8 mouse cellular contexts compared by ENCODE assay signal in the genomic region with DNA sequence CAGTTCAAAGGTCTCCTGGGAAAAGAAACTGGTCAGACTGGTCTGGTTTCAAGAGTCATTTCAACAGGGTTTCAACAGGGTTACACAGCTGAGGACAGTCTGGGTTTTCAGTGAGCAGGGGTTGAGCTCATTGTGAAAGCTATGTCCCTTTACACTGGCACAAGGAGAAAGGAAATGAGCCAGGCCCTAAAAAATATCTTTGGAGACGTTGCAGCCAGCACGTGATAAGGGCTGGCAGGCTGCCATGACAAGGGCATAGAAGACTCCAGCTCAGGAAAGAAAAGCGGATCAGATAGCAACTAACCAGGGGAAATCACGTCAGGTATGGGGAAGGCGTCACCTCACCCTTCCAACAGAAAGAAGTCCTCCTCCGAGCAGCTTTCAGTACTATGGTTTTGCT. TPM values are rescaled to one million over a fixed set of nuclear protein-coding genes. Genes with fewer than 3 reads are reported as not detected.
DNase-seq lines count a peak whose midpoint lies in the region; ATAC-seq and TF ChIP-seq lines count a peak whose summit lies in the region.

No protein-coding gene starts in this region.

- H3K36me3 ChIP-seq in intestine, postnatal 0 days (ENCODE audit: control insufficient read depth, insufficient read depth): peaks cover 10% of the 10 kb centered on the region; the same call in 1 of the 2 replicates
- H3K36me3 ChIP-seq in lung, embryonic 16.5 days (ENCODE audit: control insufficient read depth, insufficient read depth, low read length): no peaks in the 10 kb centered on the region

- TF ChIP-seq CTCF in gastrocnemius, adult 2 months (IDR thresholded peaks at IDR 0.05): no peak
- no peak for TF ChIP-seq CTCF in intestine, postnatal 0 days (IDR thresholded peaks at IDR 0.05; ENCODE audit: low read depth)

- H3K27me3 ChIP-seq in intestine, postnatal 0 days (replicated peaks; ENCODE audit: control insufficient read depth, insufficient read depth, low read length): no peaks in the 10 kb centered on the region
- no peaks in the 10 kb centered on the region for H3K27me3 ChIP-seq in lung, embryonic 16.5 days (ENCODE audit: control insufficient read depth, insufficient read depth, low read depth, low read length)

- no peaks in the 10 kb centered on the region for H3K9me3 ChIP-seq in intestine, postnatal 0 days (ENCODE audit: control insufficient read depth)
- no peaks in the 10 kb centered on the region for H3K9me3 ChIP-seq in lung, embryonic 16.5 days (ENCODE audit: control insufficient read depth, low read length)

- H3K4me1 ChIP-seq in intestine, postnatal 0 days (replicated peaks; ENCODE audit: control insufficient read depth, insufficient read depth, low read length): peaks cover 7% of the 10 kb centered on the region
- peaks cover 19% of the 10 kb centered on the region for H3K4me1 ChIP-seq in lung, embryonic 16.5 days (replicated peaks; ENCODE audit: control insufficient read depth, insufficient read depth, low read length)

- peak overlapping the region; percentile 42 for H3K4me2 ChIP-seq in intestine, postnatal 0 days (replicated peaks; ENCODE audit: low read depth)
- H3K4me2 ChIP-seq in lung, embryonic 16.5 days (ENCODE audit: low read depth, low read length): peak overlapping the region; percentile 37

- no peak overlapping the region for H3K9ac ChIP-seq in intestine, postnatal 0 days (ENCODE audit: low read depth, low read length)
- peak overlapping the region; percentile 22; the same call in 1 of the 2 replicates for H3K9ac ChIP-seq in lung, embryonic 16.5 days (ENCODE audit: low read length)

- WGBS in intestine, postnatal 0 days: 18% methylated on average over 6 of the region's 6 CpGs
- WGBS in lung, embryonic 16.5 days: 17% methylated on average over 6 of the region's 6 CpGs

- DNase-seq in cerebellum, postnatal 14 days: peak; percentile 26 to 52
- peak; percentile 74 for DNase-seq in MN1 (ENCODE audit: low spot score)
- peak; percentile 82 for DNase-seq in gastrocnemius, adult 2 months
- peak; percentile 33 to 76 for DNase-seq in urinary bladder, postnatal 4 days (ENCODE audit: low spot score in 2 of 2)
- no peak for DNase-seq in cerebellum, postnatal 36 days

- H3K4me3 ChIP-seq in gastrocnemius, adult 2 months: peak overlapping the region; percentile 46
- H3K4me3 ChIP-seq in intestine, postnatal 0 days (ENCODE audit: low read depth, low read length): no peak overlapping the region
- no peak overlapping the region for H3K4me3 ChIP-seq in lung, embryonic 16.5 days (ENCODE audit: low read length)

- no peak for ATAC-seq in cerebellum, adult (ENCODE audit: insufficient number of reproducible peaks, low FRiP score, low TSS enrichment)
- peak; percentile 79 for ATAC-seq in intestine, postnatal 0 days
- ATAC-seq in lung, embryonic 16.5 days (ENCODE audit: low read depth): peak; percentile 91

- peak overlapping the region; percentile 84 for H3K27ac ChIP-seq in gastrocnemius, adult 2 months
- peak overlapping the region; percentile 74 for H3K27ac ChIP-seq in intestine, postnatal 0 days (ENCODE audit: low read depth, low read length)
- H3K27ac ChIP-seq in lung, embryonic 16.5 days (ENCODE audit: low read length): peak overlapping the region; percentile 88

- intact Hi-C loops in gastrocnemius, adult 2 months (cut with DNase I): loop anchor here (1.0 kb wide), 1 partner anchor 23 kb away; no protein-coding TSS in a partner anchor

RNA-seq across cellular contexts. Expression of a gene that starts 43.9 kb away (rescaled TPM):
- total RNA-seq in gastrocnemius, adult 2 months (2021): under 1 TPM; 0.69 to 0.75 TPM
- 222 and 243 TPM in 2 replicates for polyA plus RNA-seq in intestine, postnatal 0 days (2015; fragmentation: Nextera tagmentation; extraction: Ambion mirVana)
- 12.3 and 13.4 TPM in 2 replicates for polyA plus RNA-seq in lung, embryonic 16.5 days (2015; fragmentation: Nextera tagmentation; extraction: Ambion mirVana)

Comparison
In these comparisons a context has a peak if more than half of its experiments do, and no peak if none do; other contexts are left out.
1. DNase-seq: peak in cerebellum, postnatal 14 days (2 of 2), MN1 (single experiment), gastrocnemius, adult 2 months (single experiment) and urinary bladder, postnatal 4 days (2 of 2); none in cerebellum, postnatal 36 days (0 of 2).
2. RNA of a gene that starts 43.9 kb away (polyA plus RNA-seq): 222 to 243 TPM in intestine, postnatal 0 days; 12.3 to 13.4 TPM in lung, embryonic 16.5 days; every median in the first group is over 10 times any median in the second.
3. Peak in every context shown above with its lines, with median percentiles within 50 percentile points of each other: H3K27ac ChIP-seq.